Mouse (Mus musculus): Measurements from ENCODE around the gene Ssr4. TPM values are rescaled to one million over a fixed set of nuclear protein-coding genes. Genes with fewer than 3 reads are reported as not detected.

Gene Ssr4
- polyA plus RNA-seq, 1 experiment from 2014 or later, result 199 TPM

Other genes starting within 250 kb of the Ssr4 start
- 28.9 and 30.5 TPM in 2 replicates for gene Dusp9, start 147.6 kb upstream of the Ssr4 start, polyA plus RNA-seq (2015; fragmentation: Nextera tagmentation; extraction: Ambion mirVana)
- gene Pnck, start 126.9 kb upstream of the Ssr4 start, polyA plus RNA-seq (2015; fragmentation: Nextera tagmentation; extraction: Ambion mirVana), result 15.8 and 20.6 TPM in 2 replicates
- gene Slc6a8, start 113.9 kb upstream of the Ssr4 start, polyA plus RNA-seq (2015; fragmentation: Nextera tagmentation; extraction: Ambion mirVana), result 7.0 and 8.7 TPM in 2 replicates
- gene Bcap31, start 70.9 kb upstream of the Ssr4 start, polyA plus RNA-seq (2015; fragmentation: Nextera tagmentation; extraction: Ambion mirVana), result 276 and 282 TPM in 2 replicates
- gene Abcd1, start 70.4 kb upstream of the Ssr4 start, polyA plus RNA-seq (2015; fragmentation: Nextera tagmentation; extraction: Ambion mirVana), result 16.2 and 17.4 TPM in 2 replicates
- 0.30 and 0.32 TPM in 2 replicates for gene Plxnb3, start 29.9 kb upstream of the Ssr4 start, polyA plus RNA-seq (2015; fragmentation: Nextera tagmentation; extraction: Ambion mirVana)
- 4.7 and 4.8 TPM in 2 replicates for gene Srpk3, start 12.6 kb upstream of the Ssr4 start, polyA plus RNA-seq (2015; fragmentation: Nextera tagmentation; extraction: Ambion mirVana)
- gene Idh3g, start 131 bp upstream of the Ssr4 start, polyA plus RNA-seq (2015; fragmentation: Nextera tagmentation; extraction: Ambion mirVana), result 270 and 296 TPM in 2 replicates
- 0.59 and 0.84 TPM in 2 replicates for gene Pdzd4, start 37.9 kb downstream of the Ssr4 start, polyA plus RNA-seq (2015; fragmentation: Nextera tagmentation; extraction: Ambion mirVana)
- gene Avpr2, start 105.1 kb downstream of the Ssr4 start, polyA plus RNA-seq (2015; fragmentation: Nextera tagmentation; extraction: Ambion mirVana), result 7.1 and 7.7 TPM in 2 replicates
- 7.9 and 10.3 TPM in 2 replicates for gene L1cam, start 109.1 kb downstream of the Ssr4 start, polyA plus RNA-seq (2015; fragmentation: Nextera tagmentation; extraction: Ambion mirVana)
- gene Arhgap4, start 134.8 kb downstream of the Ssr4 start, polyA plus RNA-seq (2015; fragmentation: Nextera tagmentation; extraction: Ambion mirVana), result 4.3 and 4.8 TPM in 2 replicates
- 147 and 159 TPM in 2 replicates for gene Naa10, start 134.9 kb downstream of the Ssr4 start, polyA plus RNA-seq (2015; fragmentation: Nextera tagmentation; extraction: Ambion mirVana)
- 65.1 and 66.2 TPM in 2 replicates for gene Renbp, start 143.8 kb downstream of the Ssr4 start, polyA plus RNA-seq (2015; fragmentation: Nextera tagmentation; extraction: Ambion mirVana)
- 54.7 and 61.1 TPM in 2 replicates for gene Hcfc1, start 179.3 kb downstream of the Ssr4 start, polyA plus RNA-seq (2015; fragmentation: Nextera tagmentation; extraction: Ambion mirVana)
- 76.0 and 82.0 TPM in 2 replicates for gene Irak1, start 236.9 kb downstream of the Ssr4 start, polyA plus RNA-seq (2015; fragmentation: Nextera tagmentation; extraction: Ambion mirVana)

Measured in kidney, embryonic 16.5 days (tissue).